9 mouse cellular contexts compared by ENCODE assay signal in the genomic region with DNA sequence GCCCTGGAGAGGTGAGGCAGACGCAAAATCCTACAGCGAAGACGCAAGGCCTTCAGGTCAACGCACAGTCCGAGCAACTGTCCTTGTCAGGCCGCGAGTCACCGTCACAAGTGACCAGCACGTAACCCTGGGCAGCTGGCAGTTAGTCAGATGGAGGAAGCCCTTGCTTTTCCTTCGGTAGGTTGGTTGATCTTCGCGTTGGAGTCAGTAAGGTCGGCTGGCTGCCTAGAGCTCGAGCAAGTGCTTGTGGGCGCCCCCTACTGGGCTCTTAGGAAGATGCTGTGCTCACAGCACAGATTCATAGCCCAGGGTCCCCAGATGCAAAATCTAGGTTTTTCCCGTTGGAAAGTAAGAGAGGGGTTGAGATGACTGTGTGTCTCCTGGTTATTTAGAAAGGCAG. TPM values are rescaled to one million over a fixed set of nuclear protein-coding genes. Genes with fewer than 3 reads are reported as not detected.
DNase-seq lines count a peak whose midpoint lies in the region; ATAC-seq lines count a peak whose summit lies in the region.
"Had no signal": no experiment of that assay in that cellular context is flagged by ENCODE, and none has a peak within 500 bp of the region (broad histone marks: within the 10 kb centered on the region; RNA-seq: fewer than 3 reads in every experiment).

No protein-coding gene starts in this region.

- no peaks in the 10 kb centered on the region for H3K36me3 ChIP-seq in forebrain, embryonic 15.5 days
- no peaks in the 10 kb centered on the region for H3K36me3 ChIP-seq in hindbrain, embryonic 11.5 days (ENCODE audit: control insufficient read depth, insufficient read depth, low read length)
- H3K36me3 ChIP-seq: liver, embryonic 13.5 days had no signal

- 11% methylated on average over 16 of the region's 16 CpGs for WGBS in forebrain, embryonic 15.5 days
- WGBS in hindbrain, embryonic 11.5 days: 15% methylated on average over 16 of the region's 16 CpGs

- H3K27ac ChIP-seq in forebrain, embryonic 15.5 days (replicated peaks): no peak overlapping the region
- no peak overlapping the region for H3K27ac ChIP-seq in hindbrain, embryonic 11.5 days (ENCODE audit: low read depth, low read length)
- H3K27ac ChIP-seq: liver, embryonic 13.5 days had no signal

- H3K9me3 ChIP-seq in forebrain, embryonic 15.5 days: no peaks in the 10 kb centered on the region
- H3K9me3 ChIP-seq in hindbrain, embryonic 11.5 days (ENCODE audit: control insufficient read depth, low read length): no peaks in the 10 kb centered on the region
- H3K9me3 ChIP-seq: liver, embryonic 13.5 days had no signal

- H3K9ac ChIP-seq in forebrain, embryonic 15.5 days (replicated peaks): no peak overlapping the region
- no peak overlapping the region for H3K9ac ChIP-seq in hindbrain, embryonic 11.5 days (ENCODE audit: low read depth, low read length)
- H3K9ac ChIP-seq: liver, embryonic 13.5 days had no signal

- H3K4me1 ChIP-seq in forebrain, embryonic 15.5 days: peaks cover 6% of the 10 kb centered on the region
- no peaks in the 10 kb centered on the region for H3K4me1 ChIP-seq in hindbrain, embryonic 11.5 days (replicated peaks; ENCODE audit: control insufficient read depth, insufficient read depth, low read length)
- H3K4me1 ChIP-seq: liver, embryonic 13.5 days had no signal

- peak; percentile 66 for DNase-seq in NIH3T3 (ENCODE audit: low read depth)
- peak; percentile 76 for DNase-seq in cerebellum, adult 11-12 months
- peak; percentile 89 for DNase-seq in hindbrain, embryonic 11.5 days (ENCODE audit: low spot score)
- peak; percentile 77 for DNase-seq in layer of hippocampus, adult 9-11 months
- peak; percentile 77 for DNase-seq in lung, postnatal 14 days
- peak; percentile 91 for DNase-seq in retina, embryonic 14.5 days (ENCODE audit: low spot score)
- DNase-seq in thymus, postnatal 4 days: peak; percentile 84
- DNase-seq: liver, embryonic 13.5 days had no signal

- H3K4me2 ChIP-seq in forebrain, embryonic 15.5 days (replicated peaks): 0 out of 2 replicates have a peak overlapping the region, but pooled peaks have one; percentile 20
- H3K4me2 ChIP-seq in hindbrain, embryonic 11.5 days (replicated peaks; ENCODE audit: low read depth, low read length): no peak overlapping the region; the same call in 1 of the 2 replicates
- H3K4me2 ChIP-seq: liver, embryonic 13.5 days had no signal

- no peak for ATAC-seq in forebrain, embryonic 15.5 days (replicated peaks)
- ATAC-seq in hindbrain, embryonic 11.5 days (ENCODE audit: low FRiP score): no peak

- no peaks in the 10 kb centered on the region for H3K27me3 ChIP-seq in forebrain, embryonic 15.5 days
- no peaks in the 10 kb centered on the region for H3K27me3 ChIP-seq in hindbrain, embryonic 11.5 days (ENCODE audit: control insufficient read depth, insufficient read depth, low read length)

- H3K4me3 ChIP-seq in forebrain, embryonic 15.5 days: no peak overlapping the region
- H3K4me3 ChIP-seq in hindbrain, embryonic 11.5 days (ENCODE audit: low read depth, low read length): no peak overlapping the region
- H3K4me3 ChIP-seq: liver, embryonic 13.5 days had no signal

RNA-seq across cellular contexts. Expression of a gene that starts 17.2 kb away (rescaled TPM):
- polyA plus RNA-seq in forebrain, embryonic 15.5 days (2015; fragmentation: Nextera tagmentation; extraction: Ambion mirVana): 23.9 and 26.0 TPM in 2 replicates
- 6.5 and 7.3 TPM in 2 replicates for polyA plus RNA-seq in hindbrain, embryonic 11.5 days (2014; fragmentation: Nextera tagmentation; extraction: Ambion mirVana)

RNA-seq across cellular contexts. Expression of a gene that starts 24.1 kb away (rescaled TPM):
- polyA plus RNA-seq in forebrain, embryonic 15.5 days (2015; fragmentation: Nextera tagmentation; extraction: Ambion mirVana): 0.18 and 0.46 TPM in 2 replicates
- polyA plus RNA-seq in hindbrain, embryonic 11.5 days (2014; fragmentation: Nextera tagmentation; extraction: Ambion mirVana): 3.9 and 4.3 TPM in 2 replicates

RNA-seq across cellular contexts. Expression of a gene that starts 53.8 kb away (rescaled TPM):
- 32.0 and 32.1 TPM in 2 replicates for polyA plus RNA-seq in forebrain, embryonic 15.5 days (2015; fragmentation: Nextera tagmentation; extraction: Ambion mirVana)
- 32.2 and 34.0 TPM in 2 replicates for polyA plus RNA-seq in hindbrain, embryonic 11.5 days (2014; fragmentation: Nextera tagmentation; extraction: Ambion mirVana)

RNA-seq across cellular contexts. Expression of a gene that starts 53.9 kb away (rescaled TPM):
- 56.7 and 59.2 TPM in 2 replicates for polyA plus RNA-seq in forebrain, embryonic 15.5 days (2015; fragmentation: Nextera tagmentation; extraction: Ambion mirVana)
- 59.0 and 59.1 TPM in 2 replicates for polyA plus RNA-seq in hindbrain, embryonic 11.5 days (2014; fragmentation: Nextera tagmentation; extraction: Ambion mirVana)
